In genomic region chr1:191493476-191494302, GRCm38 (mm10) we compare ENCODE assay signal across 9 mouse cellular contexts.
DNase-seq lines count a peak whose midpoint lies in the region; ATAC-seq and TF ChIP-seq lines count a peak whose summit lies in the region.
"Had no signal": no experiment of that assay in that cellular context is flagged by ENCODE, and none has a peak within 500 bp of the region (broad histone marks: within the 10 kb centered on the region; RNA-seq: fewer than 3 reads in every experiment).

No protein-coding gene starts in this region.

- no peak for TF ChIP-seq CTCF in forebrain, postnatal 0 days (IDR thresholded peaks at IDR 0.05; ENCODE audit: low read depth)

- peak overlapping the region; percentile 56 for H3K4me2 ChIP-seq in heart, embryonic 16.5 days (ENCODE audit: low read depth, low read length)
- H3K4me2 ChIP-seq in forebrain, postnatal 0 days (ENCODE audit: low read depth), result no peak overlapping the region
- H3K4me2 ChIP-seq: hindbrain, embryonic 15.5 days had no signal

- peaks cover 34% of the 10 kb centered on the region for H3K4me1 ChIP-seq in heart, embryonic 16.5 days (ENCODE audit: control insufficient read depth, insufficient read depth, low read length)
- H3K4me1 ChIP-seq in forebrain, postnatal 0 days (ENCODE audit: insufficient read depth), result no peaks in the 10 kb centered on the region

- ATAC-seq in heart, embryonic 16.5 days (replicated peaks; ENCODE audit: extremely low read depth, insufficient read depth, low FRiP score), result peak; percentile 73
- ATAC-seq in forebrain, postnatal 0 days, result no peak

- peak; percentile 50 for DNase-seq in adrenal gland, postnatal 14 days
- no peak for DNase-seq in adrenal gland, adult 8-10 months
- DNase-seq in c-Kit-positive CD71-positive TER-119-positive erythroid progenitor cells, embryonic 14.5 days (ENCODE audit: low spot score), result peak; percentile 47
- DNase-seq in lung, adult 18-20 months, result peak; percentile 49 to 67
- no peak for DNase-seq in right cerebral cortex, postnatal 25 days
- no peak for DNase-seq in forebrain, postnatal 0 days
- DNase-seq in layer of hippocampus, adult 8-10 months (ENCODE audit: low spot score in 2 of 2), result no peak

- H3K9me3 ChIP-seq in heart, embryonic 16.5 days (replicated peaks; ENCODE audit: control insufficient read depth, low read length), result no peaks in the 10 kb centered on the region
- H3K9me3 ChIP-seq in forebrain, postnatal 0 days (ENCODE audit: low read length), result no peaks in the 10 kb centered on the region
- H3K9me3 ChIP-seq: hindbrain, embryonic 15.5 days had no signal

- peak overlapping the region; percentile 59 for H3K9ac ChIP-seq in heart, embryonic 16.5 days (ENCODE audit: low read length)
- no peak overlapping the region for H3K9ac ChIP-seq in forebrain, postnatal 0 days
- H3K9ac ChIP-seq: hindbrain, embryonic 15.5 days had no signal

- no peaks in the 10 kb centered on the region for H3K27me3 ChIP-seq in heart, embryonic 16.5 days (ENCODE audit: control insufficient read depth, insufficient read depth, low read length)
- no peaks in the 10 kb centered on the region for H3K27me3 ChIP-seq in forebrain, postnatal 0 days (ENCODE audit: insufficient read depth, low read length)
- H3K27me3 ChIP-seq: hindbrain, embryonic 15.5 days had no signal

- H3K4me3 ChIP-seq in heart, embryonic 16.5 days (ENCODE audit: low read length), result peak overlapping the region; percentile 8; the same call in 1 of the 2 replicates
- no peak overlapping the region for H3K4me3 ChIP-seq in forebrain, postnatal 0 days (ENCODE audit: low read depth, low read length)
- H3K4me3 ChIP-seq: hindbrain, embryonic 15.5 days had no signal

- peak overlapping the region; percentile 96 for H3K27ac ChIP-seq in heart, embryonic 16.5 days (ENCODE audit: low read length)
- no peak overlapping the region for H3K27ac ChIP-seq in forebrain, postnatal 0 days (ENCODE audit: low read depth, low read length)
- H3K27ac ChIP-seq: hindbrain, embryonic 15.5 days had no signal

- H3K36me3 ChIP-seq in heart, embryonic 16.5 days (ENCODE audit: control insufficient read depth, insufficient read depth), result no peaks in the 10 kb centered on the region
- no peaks in the 10 kb centered on the region for H3K36me3 ChIP-seq in forebrain, postnatal 0 days (ENCODE audit: insufficient read depth)
- H3K36me3 ChIP-seq: hindbrain, embryonic 15.5 days had no signal

- WGBS in heart, embryonic 16.5 days, result 37% methylated on average over 13 of the region's 13 CpGs
- WGBS in forebrain, postnatal 0 days, result 73% methylated on average over 13 of the region's 13 CpGs

Comparison
In these comparisons a context has a peak if more than half of its experiments do, and no peak if none do; other contexts are left out.
1. DNase-seq: peak in adrenal gland, postnatal 14 days (single experiment), c-Kit-positive CD71-positive TER-119-positive erythroid progenitor cells, embryonic 14.5 days (single experiment) and lung, adult 18-20 months (2 of 2); none in adrenal gland, adult 8-10 months (single experiment), right cerebral cortex, postnatal 25 days (single experiment), forebrain, postnatal 0 days (single experiment) and layer of hippocampus, adult 8-10 months (0 of 2).